Mouse (Mus musculus) thymus, postnatal 10 days (tissue): ENCODE measurements at regions not wholly inside any gene's neighbourhood (a gene's known extent, or its start where the extent isn't known, plus 50 kb on each side); places are given as distances from the start of the nearest gene placed in this dataset.

Source experiments
- DNase-seq, 2 experiments: peaks; one replicate each; pipeline ENCODE4 v3.0.0; 2021; ENCODE audit warnings: low spot score in 2 of 2

DNA sequence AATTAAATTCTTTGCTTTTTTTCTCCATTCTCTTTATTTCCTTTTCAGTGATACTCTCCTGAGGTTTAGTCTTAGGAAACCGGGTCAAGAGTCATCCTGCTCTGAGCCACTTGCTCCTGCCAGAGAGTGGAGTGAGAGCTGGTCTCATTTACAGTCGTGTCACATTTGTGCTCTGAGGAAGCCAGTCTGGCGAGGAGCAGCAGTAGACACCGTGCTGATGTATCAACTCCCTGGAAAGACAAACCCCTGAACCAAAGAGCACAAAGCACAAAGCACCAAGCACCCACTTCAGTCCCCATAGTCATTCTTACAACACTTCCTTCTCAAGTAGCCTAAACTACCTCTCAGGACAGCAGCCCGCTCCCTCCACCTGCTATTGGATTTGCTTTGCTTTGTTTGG is 390.7 kb downstream of the Wdr11 start:
- no peak for DNase-seq

DNA sequence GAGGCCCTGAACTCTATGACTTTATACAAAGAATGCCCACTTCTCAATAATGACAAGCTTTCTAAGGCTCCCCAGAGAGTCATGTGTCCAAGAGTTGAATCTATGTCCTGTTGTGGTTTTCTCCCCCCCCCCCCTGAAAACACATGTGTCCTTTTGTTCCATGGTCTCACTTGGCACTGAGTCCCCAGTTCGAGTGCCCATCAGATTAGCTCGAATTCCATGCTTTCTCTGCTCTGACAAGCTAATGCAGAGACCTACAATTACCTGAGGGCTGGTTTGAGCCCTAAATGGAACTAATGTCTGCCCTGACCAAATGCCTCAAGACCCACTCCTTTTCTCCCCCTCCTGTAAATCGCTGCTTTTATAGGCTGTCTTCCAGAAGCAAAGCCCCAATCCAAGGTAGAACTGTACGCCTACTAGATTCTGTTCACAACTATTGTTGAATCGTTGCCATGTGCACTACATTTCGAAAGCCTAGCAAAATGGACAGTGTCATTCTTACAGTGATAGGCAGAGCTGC is 392.0 kb downstream of the Wdr11 start:
- no peak for DNase-seq

DNA sequence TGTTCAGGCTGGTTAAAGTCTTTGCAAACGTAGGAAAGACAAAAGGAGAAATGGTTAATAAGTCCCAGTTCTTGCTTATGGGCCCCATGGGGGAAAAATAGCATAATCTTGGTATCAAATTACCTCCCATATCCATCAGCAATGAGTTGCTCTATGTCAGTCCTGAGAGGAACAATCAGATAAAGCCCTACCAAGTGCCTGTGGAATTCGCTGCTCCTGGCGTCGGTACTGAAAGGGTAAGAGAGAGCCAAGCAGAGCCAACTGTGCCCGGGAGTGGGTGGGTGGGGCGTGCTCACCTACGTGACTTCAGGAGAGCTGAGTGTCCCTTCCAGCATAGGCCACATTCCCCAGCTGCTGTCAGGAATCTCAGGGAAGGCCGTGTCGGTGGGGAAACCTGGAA is 392.7 kb downstream of the Wdr11 start:
- DNase-seq, result no peak

DNA sequence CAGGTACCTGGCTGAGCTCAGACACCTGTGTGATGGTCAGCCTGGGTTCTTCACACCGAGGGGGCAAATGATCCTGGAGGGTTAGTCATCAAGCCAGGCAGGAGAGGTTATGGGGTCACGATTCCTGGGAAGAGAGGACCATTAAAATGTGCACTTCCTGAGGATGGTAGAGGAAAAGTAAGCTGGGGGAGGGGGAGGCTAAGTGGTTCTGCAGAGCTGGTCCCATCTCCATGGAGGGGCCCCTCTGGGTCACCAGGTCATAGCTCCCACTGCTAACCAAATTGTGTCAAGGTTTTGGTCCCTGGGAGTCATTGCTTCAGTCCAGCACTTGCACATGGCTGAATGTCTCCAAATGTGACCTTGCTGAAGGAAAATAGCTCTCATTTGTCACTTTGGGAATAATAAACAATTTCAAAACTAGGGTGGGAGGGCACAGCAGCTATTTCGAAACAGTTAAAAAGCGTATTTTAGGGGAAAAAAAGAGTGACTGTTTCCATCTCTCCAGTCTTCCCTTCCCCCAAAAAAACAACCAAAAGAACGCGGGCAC is 395.5 kb downstream of the Wdr11 start:
- DNase-seq, result no peak

DNA sequence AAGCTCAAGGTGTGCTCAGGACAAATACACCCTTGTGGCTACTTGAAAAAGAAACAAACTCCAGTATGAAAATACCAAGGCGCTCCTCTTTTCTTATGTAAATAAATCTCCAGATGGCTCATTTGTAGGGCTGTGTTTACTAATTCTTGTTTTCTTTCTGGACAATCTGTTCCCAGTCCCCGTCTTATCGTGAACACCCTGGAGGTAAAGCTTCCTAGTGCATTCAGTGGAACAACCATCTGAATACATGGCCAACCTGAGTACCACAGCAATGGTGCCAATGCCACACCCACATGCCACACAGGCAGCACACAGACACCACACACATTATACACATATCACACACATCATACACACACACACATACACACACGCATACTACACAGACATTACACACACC is 396.1 kb downstream of the Wdr11 start:
- DNase-seq, result no peak

DNA sequence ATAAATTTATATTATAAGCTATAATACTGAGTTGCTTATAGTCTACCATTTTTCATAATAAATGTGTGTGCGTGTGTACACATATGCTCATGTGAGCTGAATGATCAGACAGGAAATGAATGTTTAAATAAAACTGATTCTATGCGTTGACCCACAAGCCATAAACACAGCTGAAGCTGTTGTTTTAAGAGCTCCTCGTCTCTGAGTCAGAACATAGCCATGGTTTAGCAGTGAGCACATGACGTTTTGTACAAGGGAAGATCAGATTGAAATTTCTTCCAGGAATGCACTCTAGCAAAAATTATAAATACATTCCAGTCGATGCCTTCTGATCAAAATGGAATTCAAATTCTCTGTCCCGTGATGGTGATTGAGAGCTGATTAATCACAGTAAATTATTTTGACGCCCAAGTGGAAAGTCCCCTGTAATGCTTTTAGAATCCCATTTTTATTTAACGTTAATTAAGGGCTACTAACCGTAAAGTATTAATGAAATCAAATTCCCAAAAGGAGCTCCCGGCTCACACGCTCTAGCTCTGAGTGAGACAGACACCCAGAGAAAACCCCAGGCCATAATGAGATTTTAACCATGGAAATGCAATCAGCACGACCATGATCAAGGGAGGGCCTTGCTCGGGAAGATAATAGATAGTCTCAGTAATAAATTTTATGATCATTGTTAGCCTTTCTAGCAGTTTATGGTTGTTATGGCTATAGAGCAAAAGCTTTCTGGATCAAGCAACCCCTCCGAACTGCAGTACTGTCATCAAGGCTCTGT is 402.0 kb downstream of the Wdr11 start:
- DNase-seq, result no peak

DNA sequence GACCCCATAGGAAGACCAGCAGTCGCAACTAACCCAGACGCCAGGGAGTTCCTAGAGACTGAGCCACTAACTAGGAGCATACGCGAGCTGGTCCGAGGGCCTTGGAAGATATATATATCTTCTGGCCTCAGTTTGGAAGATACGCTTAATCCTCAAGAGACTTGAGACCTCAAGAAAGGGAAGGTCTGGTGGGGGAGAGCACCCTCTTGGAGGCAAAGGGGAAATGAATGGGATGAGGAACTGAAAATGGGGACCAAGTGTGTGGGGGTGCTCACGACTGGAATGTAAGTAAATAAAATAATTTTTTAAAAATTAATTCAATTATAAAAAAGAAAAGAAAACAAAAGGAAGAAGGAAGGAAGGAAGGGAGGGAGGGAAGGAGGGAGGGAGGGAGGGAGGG is 403.9 kb downstream of the Wdr11 start:
- DNase-seq, result no peak

DNA sequence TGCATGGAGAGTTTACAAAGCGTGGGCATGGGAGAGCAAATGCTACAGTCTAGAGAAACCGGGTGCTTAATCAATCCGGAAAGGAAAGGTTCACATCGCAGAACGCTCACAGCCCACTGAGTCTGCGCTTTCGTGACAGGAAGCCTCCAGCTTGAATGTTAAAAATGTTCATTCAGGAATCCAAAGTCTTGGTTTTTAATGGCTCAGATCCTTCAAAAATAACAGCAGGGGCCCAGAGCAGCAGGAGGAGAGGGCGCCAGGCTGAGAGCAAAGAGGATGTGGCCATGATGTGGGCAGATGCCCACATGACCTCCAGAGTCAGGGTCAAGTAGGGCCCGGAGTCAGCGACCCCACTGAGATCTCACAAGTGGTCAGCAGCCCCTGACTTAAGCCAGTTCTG is 409.4 kb downstream of the Wdr11 start:
- DNase-seq, result no peak

DNA sequence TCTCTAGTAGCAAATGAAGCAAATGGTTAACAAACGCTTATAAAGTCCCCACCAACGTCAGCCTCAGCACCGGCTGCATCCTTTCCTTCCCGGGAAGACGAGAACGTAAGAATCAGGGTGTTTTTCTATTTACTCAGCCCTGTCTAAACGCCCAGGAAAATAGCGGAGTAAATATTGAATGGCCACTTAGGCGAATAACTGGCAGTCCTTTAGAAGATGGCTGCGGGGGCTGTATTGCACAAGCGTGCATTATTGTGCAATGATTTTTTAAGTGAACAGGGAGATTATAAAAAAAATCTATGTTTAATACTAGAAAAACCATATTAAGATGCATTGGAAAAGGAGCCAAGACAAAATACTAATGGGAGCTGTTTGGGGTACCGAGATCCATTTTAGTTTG is 410.3 kb downstream of the Wdr11 start:
- no peak for DNase-seq

DNA sequence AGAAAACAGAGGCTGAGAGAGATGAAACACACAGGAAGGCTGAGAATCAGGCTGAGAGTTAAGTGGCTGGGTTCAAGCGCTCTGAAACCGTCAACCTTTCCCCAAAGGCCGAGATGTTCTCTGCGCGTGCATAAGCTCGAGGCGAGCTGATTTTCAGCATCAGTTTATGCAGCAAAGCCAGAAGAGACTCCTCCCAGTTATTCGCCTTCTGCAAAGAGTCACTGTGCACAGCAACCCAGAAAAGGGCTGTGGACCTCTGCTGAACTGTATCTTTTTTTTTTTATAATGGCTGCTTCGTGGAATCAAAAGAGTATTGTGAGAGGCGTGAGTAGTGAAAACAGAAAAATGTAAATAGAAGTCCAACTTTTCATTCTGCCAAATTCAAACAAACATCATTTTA is 413.7 kb downstream of the Wdr11 start:
- no peak for DNase-seq

DNA sequence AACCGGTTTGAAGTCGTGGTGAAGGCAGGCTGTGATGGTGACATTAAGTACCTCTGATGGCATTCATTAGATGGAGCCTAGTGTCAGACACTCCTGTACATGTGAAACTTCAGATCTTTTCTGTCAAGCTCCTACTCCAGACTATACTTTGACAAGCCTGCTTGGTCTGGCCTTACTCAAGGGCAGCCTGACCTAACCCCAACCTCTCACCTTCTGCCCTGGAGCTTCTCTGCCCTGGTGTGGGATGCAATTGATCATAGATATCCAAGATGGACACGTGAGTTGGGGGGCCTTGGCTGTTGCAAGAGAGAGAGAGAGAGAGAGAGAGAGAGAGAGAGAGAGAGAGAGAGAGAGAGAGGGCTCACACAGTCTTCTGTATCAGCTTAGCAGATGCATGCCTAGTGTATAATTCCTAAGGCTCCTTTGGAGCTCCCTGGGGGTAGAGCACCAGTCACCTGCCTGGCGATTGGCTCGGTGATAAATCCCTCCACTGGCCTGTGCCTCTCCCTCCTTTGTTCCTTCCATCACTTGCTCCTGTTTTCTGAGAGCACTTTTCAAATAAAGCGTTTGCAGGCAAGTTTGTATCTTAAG is 416.4 kb downstream of the Wdr11 start:
- DNase-seq, result no peak

DNA sequence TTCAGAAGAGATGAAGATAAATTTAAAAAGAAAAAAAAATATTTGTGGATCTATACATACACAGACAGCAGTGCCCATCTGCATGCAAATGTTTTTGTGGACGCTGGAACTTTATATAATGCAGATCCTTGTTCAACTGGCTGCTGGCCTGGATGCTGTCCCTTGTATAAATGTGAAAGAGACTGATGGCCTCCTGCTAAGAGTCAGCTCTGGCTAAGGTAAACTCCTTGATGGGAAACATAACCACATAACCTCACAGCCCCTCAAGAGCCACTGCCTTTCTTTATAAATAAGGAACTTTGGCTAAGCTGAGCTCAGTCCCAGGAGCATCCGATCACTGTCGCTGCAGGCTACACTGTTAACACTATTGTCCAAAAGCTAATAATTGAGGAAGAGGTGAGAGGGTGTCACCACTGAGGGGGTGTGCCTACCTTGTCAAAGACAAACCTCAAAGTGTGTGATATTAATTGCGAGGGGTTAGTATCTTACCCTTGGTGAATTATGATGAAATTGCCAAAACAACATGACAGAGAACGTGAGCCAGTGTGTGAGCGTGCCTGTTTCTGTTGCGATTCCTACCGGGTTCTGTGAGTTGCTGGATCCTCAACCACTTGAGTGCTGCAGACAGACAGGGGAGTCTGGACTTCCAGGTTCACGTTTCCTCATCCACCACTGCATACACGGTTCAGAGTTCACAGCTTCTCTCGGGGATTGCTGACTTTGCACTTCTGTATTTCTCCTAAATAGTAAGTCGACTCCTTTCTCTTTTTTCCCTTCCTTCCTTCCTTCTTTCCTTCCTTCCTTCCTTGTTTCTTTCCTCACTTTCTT is 417.1 kb downstream of the Wdr11 start:
- no peak for DNase-seq

DNA sequence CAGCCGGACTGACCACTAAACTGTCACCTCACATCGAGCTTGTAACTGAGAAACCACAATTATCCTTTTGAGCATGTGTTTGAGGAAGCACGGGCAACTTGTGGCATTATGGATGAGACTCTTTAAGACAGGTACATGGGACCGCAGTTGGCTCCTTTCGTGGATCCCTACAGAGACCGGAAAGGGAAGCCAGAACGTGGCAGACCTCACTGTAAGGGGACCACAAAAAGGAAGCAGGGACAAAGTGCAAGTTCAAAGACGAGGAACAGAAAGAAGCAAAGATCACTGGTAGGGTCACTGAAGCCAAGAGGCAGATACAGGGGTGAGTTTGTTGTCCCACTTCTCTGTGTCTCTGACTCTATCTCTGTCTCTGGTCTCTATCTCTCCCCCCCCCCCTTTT is 420.4 kb downstream of the Wdr11 start:
- no peak for DNase-seq

DNA sequence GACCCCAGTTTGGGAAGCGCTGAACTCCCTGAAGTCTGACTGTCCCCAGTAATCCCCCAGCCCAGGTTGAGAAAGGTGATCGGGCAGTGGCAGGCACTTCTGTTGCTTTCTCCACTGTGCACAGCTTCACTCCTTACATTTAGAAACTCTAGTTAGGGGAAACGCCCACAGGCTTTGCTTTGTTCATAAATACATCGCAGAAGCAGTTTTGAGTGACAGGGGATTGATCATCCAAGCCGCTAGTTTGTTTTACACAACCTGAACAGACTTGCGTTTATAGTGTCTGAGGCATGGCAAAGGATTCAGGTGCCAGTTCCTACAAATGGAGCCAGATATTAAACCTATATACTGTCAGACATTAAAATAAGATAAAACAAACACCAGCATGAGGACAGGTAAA is 421.4 kb downstream of the Wdr11 start:
- no peak for DNase-seq

DNA sequence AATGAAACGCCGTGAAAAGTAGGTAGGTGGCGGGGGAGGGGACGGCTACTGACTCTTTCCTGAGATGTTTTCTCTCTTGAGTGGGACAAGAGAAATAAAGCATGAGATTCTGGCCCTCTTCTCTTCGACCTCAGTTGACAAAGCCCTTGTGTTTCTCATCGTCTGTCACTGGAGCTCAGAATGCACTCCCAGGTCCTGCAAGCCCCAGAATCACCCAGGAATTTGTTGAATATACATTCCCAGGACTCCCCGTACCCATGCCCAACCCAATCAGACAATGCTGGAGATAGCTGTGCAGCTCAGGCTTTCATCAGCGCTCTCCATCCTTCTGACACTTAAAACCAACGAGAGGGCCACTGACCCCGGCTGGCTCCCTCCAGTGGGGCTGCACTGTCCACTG is 422.9 kb downstream of the Wdr11 start:
- no peak for DNase-seq

DNA sequence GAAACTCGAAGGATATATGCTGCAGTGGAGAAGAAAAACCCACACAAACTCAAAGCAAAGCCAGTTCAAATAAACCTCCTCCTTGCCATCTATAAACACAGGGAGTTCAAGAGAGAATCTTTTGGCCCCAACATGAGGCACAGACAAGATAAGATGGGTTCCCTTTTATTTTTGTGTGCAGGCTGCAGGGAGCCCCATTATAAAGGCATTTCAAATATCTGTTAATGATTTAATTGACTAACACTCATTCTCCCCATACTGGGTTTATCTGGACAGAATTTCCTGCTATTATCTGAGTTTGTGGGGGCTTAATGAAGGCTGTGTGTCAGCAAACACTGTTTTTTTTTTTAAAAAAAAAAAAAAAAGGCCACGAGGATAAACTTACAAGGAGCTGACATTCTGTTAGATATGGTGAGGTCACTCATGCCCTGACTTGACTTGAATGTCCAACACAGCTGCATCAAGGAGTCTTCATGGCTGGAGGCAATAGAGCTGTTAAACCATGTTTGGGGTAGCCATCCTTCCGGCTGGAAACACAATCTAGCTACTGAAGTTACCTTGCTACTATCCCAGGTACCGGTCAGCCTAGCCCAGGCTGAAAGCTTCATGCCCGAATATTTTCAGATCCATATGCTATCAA is 423.8 kb downstream of the Wdr11 start:
- DNase-seq, result no peak

DNA sequence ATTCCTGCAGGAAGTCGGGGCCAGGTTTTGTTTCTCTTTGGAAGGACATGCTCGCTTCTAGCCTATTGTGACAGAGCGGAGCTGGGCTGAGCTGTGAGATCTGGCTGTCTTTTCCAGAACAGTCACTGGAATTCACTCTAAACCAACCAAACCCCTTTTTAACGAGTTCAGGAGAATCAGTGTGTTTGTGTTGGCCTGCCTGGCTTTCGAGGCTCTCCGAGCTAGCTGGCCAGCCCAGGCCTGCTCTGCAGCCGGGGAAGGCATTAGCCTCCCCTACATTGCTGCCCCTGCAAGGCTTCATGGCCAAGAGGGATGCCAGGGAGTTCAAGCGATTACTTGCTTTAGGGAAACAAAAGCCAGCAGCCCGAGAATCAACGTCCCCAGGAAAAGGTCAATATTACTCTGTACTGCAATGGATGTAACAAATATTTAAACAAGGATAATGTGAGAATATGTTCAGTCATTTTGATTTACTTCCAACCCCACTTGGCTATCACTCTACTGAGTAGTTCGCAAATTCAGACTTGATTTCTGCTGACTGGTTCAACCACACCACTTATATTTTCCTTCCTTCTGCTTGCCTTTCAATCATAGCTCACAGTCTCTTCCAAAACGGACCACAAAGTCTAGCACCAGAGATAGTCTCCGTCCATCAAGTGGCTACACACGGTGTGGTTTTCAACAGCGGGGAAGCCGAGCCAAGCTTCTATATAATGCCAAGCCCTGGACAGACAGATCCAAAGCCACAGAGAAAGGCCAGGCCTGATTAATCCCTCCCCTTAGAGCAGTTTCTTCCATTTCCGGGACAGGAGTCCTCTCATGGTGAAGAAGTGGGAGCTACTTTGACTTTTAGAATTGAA is 424.6 kb downstream of the Wdr11 start:
- DNase-seq, result no peak

DNA sequence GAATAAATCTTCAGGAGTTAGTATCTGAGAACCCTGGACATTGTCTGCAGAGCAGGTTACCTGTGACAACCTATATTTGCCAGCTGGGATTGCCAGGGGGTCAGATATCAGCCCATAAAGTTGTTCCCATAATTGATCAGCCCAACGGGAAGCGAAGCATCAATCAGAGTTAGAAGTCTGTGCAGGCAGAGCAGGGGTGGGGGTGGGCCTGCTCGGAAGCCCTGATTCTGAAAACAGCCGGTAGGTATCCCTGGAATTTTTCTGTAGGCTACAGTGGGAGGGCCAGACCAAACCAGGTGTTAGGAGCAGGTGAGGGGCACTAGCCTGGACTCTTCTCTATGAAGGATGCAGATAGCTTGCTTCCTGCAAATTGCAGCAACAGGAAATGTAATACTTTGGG is 427.2 kb downstream of the Wdr11 start:
- DNase-seq, result no peak

DNA sequence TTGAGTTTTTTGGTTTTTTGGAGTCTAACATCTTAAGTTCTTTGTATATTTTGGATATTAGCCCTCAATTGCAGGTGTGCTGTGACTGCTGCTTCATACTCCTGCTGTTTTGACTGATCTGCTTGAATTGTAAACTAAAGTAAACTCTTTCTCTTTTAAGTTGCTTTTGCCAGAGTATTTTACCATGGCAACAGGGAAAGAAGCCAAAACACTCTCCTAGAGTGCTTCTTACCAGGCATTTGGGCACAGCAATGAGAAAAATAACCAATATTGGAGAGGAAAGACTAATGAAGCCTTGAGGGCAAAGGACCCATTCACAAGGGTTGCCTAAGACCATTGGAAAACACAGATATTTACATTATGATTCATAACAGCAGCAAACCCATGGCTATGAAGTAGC is 437.3 kb downstream of the Wdr11 start:
- no peak for DNase-seq

DNA sequence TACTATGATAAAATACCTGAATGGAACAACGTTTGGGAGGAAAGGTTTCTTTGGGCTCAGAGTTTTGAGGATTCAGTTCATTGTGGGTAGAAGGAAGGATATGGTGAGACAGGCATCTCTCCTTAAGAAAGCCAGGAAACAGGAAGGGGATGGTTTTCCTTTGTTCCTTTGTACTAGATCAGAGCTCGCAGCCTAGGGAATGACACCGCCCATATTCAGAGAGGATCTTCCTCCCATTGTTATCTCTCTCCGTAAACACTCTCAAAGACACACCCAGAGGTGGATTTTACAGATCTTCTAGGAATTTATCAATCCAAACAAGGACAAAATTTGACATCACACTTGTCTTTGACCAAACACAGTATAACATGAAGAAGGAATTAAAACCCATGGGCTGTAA is 439.0 kb downstream of the Wdr11 start:
- no peak for DNase-seq

DNA sequence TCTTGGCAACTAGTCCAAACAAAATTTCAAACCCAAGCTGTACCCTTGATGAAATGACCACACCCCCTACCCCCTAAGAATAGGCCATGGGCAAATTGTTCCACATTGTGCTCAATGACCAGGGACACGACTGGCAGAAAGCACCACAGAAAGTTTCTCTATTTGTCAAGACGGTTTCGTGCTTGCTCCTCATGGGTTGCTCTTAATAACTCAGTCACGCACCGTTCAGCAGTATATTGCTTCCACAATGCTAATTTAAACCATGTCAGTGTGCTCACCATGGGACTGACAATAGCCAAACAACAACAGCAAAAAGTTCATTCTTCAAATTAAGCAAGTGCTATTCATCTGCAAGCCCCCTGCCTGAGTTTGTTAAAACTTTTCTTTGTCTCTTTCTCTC is 444.6 kb downstream of the Wdr11 start:
- DNase-seq, result no peak
